Mouse (Mus musculus): ENCODE measurements around the gene Fbxl13.

The Fbxl13 gene

DNA sequence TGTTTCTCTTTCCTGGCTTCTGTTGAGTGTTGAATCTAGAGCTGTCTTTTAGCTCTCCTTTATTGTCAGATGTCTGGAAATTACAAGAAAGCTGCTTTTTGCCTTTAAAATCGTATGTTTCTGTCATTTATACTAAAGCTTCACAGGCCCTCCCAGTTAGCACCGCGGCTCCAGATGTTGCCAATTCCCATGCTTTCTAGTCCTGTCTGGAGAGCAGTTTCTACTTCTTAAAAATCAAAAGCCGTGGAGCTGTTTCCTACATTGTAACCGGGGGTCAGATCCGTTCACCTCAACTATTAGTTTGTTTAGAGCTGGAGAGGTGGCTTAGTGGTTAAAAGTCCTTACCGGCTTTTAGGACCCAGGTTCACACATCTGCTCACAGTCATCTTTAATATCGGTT lies 162.2 kb downstream of the Fbxl13 start:
- no peak for DNase-seq (ENCODE audit: low spot score)

DNA sequence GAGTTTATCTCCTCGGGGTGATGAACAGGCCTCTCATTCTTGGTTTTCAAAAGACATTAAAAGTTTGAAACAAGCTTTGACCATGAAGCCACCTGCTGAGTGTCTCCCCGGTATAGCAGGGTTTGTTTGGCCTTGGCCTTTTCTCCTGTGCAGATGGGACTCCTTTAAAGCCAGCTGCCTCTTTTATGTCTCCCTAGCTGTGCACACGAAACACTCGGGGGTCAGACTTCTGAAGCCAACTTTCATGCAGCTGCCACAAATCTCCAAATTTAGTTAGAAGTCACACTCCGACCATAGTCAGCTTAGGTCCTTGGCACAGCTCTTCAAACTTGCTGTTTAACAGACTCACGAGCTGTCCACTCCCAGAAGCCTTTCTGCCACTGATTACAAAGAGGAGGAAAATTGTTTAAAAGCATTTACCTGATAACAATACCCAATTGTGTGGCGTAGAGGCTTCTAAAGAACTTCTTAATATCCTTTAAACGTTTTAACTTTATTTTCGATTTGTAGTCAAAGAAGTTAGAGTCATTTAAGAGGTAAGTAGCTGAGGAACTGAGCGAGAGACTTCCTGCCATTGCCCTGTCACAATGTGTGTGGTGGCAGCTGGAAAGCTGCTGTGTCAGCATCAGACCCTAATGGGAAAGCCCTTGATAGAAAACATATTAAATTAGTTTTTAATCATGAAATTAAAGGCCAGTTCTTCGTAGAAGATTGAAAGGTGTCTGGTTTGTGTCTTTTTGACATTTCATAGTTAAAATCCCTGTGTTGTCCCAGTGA lies 162.8 kb downstream of the Fbxl13 start:
- no peak for DNase-seq (ENCODE audit: low spot score)

DNA sequence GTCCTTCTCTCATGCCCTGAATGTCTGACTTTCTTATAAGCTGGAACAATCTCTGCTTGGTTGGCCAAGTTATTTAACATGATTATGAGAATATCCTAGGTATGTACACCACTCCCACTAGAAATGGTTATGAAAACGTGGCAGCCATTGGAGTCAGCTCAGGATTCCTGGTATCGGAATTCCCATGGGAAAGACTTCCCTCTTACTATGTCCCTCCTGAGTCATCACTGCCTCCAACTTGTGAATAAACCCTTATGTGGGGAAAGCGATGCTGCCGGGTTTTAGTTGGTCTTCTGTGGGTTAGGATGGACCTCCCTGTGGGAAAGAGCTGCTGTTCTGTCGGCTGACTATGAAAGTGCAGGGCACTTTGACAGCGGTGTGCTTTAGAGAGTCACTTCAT lies 163.9 kb downstream of the Fbxl13 start:
- no peak for DNase-seq (ENCODE audit: low spot score)

DNA sequence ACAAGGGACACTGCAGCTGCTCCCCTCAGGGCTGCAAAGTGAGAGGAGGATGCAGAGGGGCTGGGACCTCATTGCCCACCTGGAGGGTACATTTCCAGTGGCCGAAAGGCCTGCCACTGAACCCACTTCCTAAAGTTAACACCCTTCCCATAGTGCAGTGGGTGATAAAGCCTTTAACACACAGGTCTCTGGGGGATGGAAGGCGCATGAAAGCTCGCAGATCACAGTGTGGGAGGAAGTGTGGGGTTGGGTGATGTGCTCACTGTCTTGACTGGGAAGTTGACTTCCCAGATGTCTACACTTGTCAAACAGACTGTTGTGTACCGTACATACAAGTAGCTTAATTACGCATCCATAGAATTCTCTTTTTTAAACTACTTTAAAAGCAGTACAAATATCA lies 165.7 kb downstream of the Fbxl13 start:
- no peak for DNase-seq (ENCODE audit: low spot score)

DNA sequence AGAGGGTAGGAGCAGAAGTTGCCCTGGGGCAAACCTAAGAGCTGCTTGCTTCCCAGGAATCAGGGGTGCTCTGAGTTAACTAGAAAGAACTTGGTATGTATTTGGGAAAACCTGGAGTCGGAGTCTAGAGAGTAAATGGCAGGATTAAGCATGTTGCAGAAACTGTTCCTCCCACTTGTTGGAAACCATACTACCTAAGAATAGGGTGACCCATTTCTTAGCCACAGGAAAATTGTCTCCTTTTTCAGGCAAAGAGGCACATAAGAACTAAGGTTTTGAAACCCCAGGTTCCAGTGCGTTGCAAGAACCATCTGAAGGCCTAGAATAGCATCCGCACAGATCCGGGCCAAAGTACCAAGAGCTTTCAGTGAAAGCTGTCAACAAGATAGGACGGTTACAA lies 167.0 kb downstream of the Fbxl13 start:
- DNase-seq (ENCODE audit: low spot score), result no peak

DNA sequence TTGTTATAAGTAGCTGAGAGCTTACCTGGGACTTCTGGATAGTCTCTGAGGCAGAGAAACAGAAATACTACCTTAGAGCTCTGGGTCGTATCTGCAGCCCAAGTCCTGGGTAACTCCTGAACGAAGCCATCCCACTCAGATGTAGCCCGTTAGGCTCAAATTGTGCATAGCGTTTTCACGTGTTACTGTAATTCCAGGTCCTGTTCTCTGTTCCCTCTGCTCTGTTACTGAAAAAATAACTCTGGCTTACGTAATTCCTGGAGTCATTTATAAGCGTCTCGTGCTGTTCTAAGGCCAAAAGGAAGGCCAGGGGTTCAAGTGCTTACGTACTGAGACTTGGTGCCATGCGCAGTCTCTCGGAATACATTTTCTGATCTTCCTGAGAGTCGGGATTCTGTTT lies 177.3 kb downstream of the Fbxl13 start:
- DNase-seq (ENCODE audit: low spot score), result no peak

DNA sequence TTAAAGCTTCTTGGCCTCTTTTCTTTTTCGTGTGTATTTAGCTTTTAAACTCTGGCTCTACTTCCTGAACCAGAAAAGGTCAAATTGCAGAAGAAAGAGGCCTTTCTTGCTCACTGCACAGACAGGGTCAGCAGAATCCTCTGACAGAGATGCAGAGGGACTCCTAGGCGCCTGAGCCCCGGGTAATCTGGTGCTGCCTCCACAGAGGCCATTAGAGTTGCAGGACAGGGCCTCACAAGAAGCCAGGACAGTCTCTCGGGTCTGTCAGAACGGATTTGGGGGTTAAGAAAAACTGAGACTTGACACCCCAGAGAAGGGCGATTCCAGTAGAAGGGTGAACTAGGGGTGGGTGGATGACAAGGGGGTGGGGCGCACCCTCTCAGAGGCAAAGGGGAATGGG lies 178.0 kb downstream of the Fbxl13 start:
- no peak for DNase-seq (ENCODE audit: low spot score)

DNA sequence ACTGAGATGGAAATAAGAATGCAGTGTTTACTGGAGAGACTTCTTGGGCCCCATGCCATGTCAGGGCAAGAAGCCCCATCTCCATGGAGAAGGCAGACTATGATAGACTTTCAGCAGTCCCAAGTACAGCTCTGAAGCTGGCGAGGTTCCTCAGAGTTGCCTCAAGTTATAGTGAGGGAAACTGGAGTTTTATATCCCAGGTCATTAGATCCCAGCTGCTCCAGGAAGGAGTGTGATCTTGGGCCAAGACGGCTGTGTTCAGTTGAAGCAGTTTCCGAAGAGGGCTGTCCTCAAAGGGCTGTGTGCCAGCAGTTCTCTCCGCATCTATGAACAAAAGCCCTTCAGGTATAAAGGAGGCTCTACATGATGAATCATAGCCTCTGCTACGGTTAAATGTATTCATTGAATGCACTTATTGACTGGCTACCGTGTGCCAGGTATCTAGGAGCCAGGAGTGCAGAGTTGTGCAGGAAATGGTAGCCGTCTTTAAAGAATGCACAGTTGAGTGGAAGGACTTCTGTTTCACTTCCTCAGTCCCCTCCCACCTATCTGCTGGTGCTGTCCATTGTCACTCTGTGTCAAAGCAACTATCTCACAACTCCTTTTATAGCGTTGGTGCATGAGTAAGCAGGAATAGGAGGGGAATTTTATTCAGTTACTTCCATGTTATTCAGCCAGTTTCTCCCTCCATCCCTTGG lies 204.5 kb downstream of the Fbxl13 start:
- DNase-seq (ENCODE audit: low spot score), result no peak

DNA sequence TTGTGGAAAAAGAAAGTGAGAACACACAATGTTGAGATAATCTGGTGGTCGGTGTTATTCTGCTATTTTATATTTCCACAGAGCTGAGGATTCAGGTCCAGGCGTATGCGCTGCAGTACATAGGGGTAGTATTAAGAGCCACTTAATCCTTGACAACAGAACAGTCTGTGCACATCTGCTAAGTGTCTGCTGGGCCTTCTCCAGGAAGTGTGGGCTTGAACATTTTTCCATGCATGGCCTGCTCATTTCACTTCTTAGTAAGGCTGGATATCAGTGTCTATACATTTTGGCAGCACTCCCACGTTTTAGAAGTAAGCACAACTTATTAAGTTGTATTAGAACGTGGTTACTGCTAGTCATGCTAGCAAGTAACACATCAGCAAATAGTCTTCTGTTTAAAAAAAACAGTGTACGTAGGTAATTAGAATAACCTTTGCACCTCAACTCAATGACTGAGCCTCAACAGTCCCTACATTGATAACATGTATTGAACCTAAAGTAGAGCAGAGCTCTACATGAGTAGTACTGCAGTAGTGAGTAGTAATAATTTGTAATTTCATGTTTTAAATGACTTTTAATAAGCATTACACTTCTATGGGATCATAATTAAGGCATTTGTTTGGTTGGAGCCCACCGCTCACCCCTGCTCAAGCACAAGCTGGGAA lies 205.9 kb downstream of the Fbxl13 start:
- no peak for DNase-seq (ENCODE audit: low spot score)

DNA sequence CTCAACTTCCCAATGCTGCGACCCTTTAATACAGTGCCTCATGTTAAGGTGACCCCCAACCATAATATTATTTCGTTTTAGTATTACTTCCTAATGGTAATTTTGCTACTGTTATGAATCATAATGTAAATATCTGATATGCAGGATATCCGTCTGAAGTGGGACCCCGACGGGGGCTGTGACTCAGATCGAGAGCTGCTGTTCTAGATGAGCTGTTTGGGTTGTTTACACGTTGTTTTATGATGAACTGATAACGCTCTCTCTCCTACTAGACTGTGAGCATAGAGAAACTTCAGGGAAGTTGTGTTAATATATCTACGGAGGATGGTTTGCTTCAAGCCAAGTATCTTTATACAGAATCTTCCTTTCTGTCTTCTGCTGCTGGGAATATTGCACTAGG lies 207.0 kb downstream of the Fbxl13 start:
- DNase-seq (ENCODE audit: low spot score), result no peak

DNA sequence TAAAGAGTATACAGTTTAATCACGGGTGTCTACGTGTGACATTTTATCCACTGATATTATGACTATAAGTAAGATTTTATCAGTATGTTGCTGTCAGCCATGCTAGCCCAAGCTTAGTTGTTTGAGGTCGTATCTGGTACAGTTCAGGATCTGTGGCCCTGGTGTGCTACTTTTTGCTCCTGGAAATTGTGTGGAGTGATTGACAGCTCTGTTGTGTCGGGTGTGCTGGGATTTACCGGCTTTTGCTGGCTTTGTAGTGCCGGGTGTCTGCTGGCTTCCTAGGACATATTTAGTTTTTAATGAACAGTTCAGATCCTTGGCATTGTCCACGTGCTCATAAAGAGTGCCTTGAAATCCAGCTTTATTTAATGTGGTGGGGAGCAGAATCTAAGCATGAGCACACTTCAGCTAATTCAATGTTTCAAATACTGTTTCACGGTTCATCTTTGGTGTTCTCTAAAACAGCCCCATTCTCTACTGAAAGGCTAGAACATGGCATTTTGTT lies 208.9 kb downstream of the Fbxl13 start:
- no peak for DNase-seq (ENCODE audit: low spot score)

DNA sequence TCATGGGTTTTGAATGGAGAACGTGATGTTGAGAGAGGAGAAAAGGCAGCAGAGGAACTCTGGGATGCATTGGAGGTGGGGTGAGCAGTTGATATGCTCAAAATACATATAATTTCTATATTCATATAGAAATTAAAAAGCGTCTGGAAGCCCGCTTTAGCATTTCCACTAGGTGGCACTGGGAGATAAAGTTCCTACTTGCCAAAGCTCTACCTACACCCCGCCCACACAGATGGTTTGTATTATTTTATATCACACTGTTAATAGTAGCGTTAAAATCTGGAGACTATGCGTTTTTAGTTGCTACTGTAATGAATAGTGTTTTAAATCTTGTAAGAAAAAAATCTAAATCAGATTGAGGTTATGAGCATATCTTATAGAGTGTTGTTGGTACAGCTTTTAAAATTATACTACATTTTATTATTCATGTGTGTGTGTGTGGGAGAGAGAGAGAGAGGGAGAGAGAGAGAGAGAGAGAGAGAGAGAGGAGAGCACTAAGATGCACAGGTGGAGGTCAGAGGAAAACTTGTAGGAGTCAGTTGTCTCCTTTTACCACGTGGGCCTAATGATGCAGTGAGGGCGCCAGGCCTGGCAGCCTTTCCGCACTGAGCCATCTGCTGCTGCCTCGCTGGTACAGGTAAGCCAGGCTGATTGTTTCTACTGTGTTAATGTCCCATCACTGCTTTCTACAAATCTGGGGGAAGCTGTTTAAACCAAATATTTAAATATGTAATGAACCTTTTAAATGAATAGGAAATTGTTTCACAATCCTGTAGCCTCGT lies 211.1 kb downstream of the Fbxl13 start:
- DNase-seq (ENCODE audit: low spot score), result no peak
